Mouse (Mus musculus): Measurements from ENCODE around the gene Thsd4. TPM values are rescaled to one million over a fixed set of nuclear protein-coding genes. Genes with fewer than 3 reads are reported as not detected.

Gene Thsd4
- polyA plus RNA-seq, 1 experiment from 2014 or later = 13.6 TPM

GRCm38 (mm10) chr9:60082107-60082581, 439.7 kb downstream of the Thsd4 start:
- Histone ChIP-seq H3K9me3 (no peaks in the 10 kb centered on the region), H3K9ac (no peak overlapping the region), H3K27ac (no peak overlapping the region), H3K36me3 (no peaks in the 10 kb centered on the region), H3K27me3 (no peaks in the 10 kb centered on the region), H3K4me3 (no peak overlapping the region), H3K4me1 (peaks cover 31% of the 10 kb centered on the region), H3K4me2 (no peak overlapping the region)
- ATAC-seq (ENCODE audit: insufficient number of reproducible peaks, insufficient read depth, low FRiP score, low TSS enrichment, low read depth) = peak; percentile 59; the same call in 1 of the 2 replicates
- 13% methylated on average over 5 of the region's 5 CpGs for WGBS

- no peaks in the 10 kb centered on the region for H3K36me3 ChIP-seq
- no peaks in the 10 kb centered on the region for H3K27me3 ChIP-seq
- H3K4me2 ChIP-seq = no peak overlapping the region
- H3K27ac ChIP-seq = no peak overlapping the region
- no peak overlapping the region for H3K9ac ChIP-seq
- H3K9me3 ChIP-seq = no peaks in the 10 kb centered on the region
- ATAC-seq (ENCODE audit: insufficient number of reproducible peaks, insufficient read depth, low FRiP score, low TSS enrichment, low read depth) = no peak
- peaks cover 18% of the 10 kb centered on the region for H3K4me1 ChIP-seq
- no peak overlapping the region for H3K4me3 ChIP-seq
- WGBS = 53% methylated on average over 1 of the region's 1 CpGs
Observed at GRCm38 (mm10) chr9:60077761-60078160, 444.1 kb downstream of the Thsd4 start.

GRCm38 (mm10) chr9:60076396-60076795, 445.4 kb downstream of the Thsd4 start:
- H3K27ac ChIP-seq = no peak overlapping the region
- no peaks in the 10 kb centered on the region for H3K9me3 ChIP-seq
- no peaks in the 10 kb centered on the region for H3K36me3 ChIP-seq
- ATAC-seq (ENCODE audit: insufficient number of reproducible peaks, insufficient read depth, low FRiP score, low TSS enrichment, low read depth) = no peak
- H3K9ac ChIP-seq = no peak overlapping the region
- H3K27me3 ChIP-seq = no peaks in the 10 kb centered on the region
- no peak overlapping the region for H3K4me2 ChIP-seq
- no peak overlapping the region for H3K4me3 ChIP-seq
- H3K4me1 ChIP-seq = peaks cover 10% of the 10 kb centered on the region; the same call in 1 of the 2 replicates
- 43% methylated on average over 4 of the region's 4 CpGs for WGBS

- Histone ChIP-seq H3K36me3 (no peaks in the 10 kb centered on the region), H3K27me3 (no peaks in the 10 kb centered on the region), H3K4me1 (0 out of 2 replicates have a peak, but pooled peaks cover 4% of the 10 kb centered on the region), H3K4me3 (no peak overlapping the region), H3K4me2 (no peak overlapping the region), H3K9ac (no peak overlapping the region), H3K27ac (no peak overlapping the region), H3K9me3 (no peaks in the 10 kb centered on the region)
- no peak for ATAC-seq (ENCODE audit: insufficient number of reproducible peaks, insufficient read depth, low FRiP score, low TSS enrichment, low read depth)
- WGBS = 55% methylated on average over 5 of the region's 5 CpGs
Observed at GRCm38 (mm10) chr9:60071620-60072263, 450.1 kb downstream of the Thsd4 start.

- ATAC-seq (ENCODE audit: insufficient number of reproducible peaks, insufficient read depth, low FRiP score, low TSS enrichment, low read depth) = no peak
- Histone ChIP-seq H3K4me3 (no peak overlapping the region), H3K27me3 (no peaks in the 10 kb centered on the region), H3K9ac (no peak overlapping the region), H3K4me2 (no peak overlapping the region), H3K9me3 (no peaks in the 10 kb centered on the region), H3K36me3 (no peaks in the 10 kb centered on the region), H3K4me1 (peaks cover 13% of the 10 kb centered on the region; the same call in 1 of the 2 replicates), H3K27ac (no peak overlapping the region)
- 87% methylated on average over 8 of the region's 8 CpGs for WGBS
Observed at GRCm38 (mm10) chr9:60067241-60067640, 454.6 kb downstream of the Thsd4 start.

- peaks cover 13% of the 10 kb centered on the region; the same call in 1 of the 2 replicates for H3K4me1 ChIP-seq
- no peaks in the 10 kb centered on the region for H3K27me3 ChIP-seq
- no peaks in the 10 kb centered on the region for H3K9me3 ChIP-seq
- H3K4me3 ChIP-seq = no peak overlapping the region
- ATAC-seq (ENCODE audit: insufficient number of reproducible peaks, insufficient read depth, low FRiP score, low TSS enrichment, low read depth) = no peak
- no peaks in the 10 kb centered on the region for H3K36me3 ChIP-seq
- no peak overlapping the region for H3K27ac ChIP-seq
- H3K9ac ChIP-seq = no peak overlapping the region
- no peak overlapping the region for H3K4me2 ChIP-seq
- 79% methylated on average over 4 of the region's 4 CpGs for WGBS
Observed at GRCm38 (mm10) chr9:60065184-60065583, 456.7 kb downstream of the Thsd4 start.

GRCm38 (mm10) chr9:60063191-60063720, 458.6 kb downstream of the Thsd4 start:
- no peak overlapping the region for H3K4me3 ChIP-seq
- no peaks in the 10 kb centered on the region for H3K36me3 ChIP-seq
- H3K4me1 ChIP-seq = peaks cover 13% of the 10 kb centered on the region; the same call in 1 of the 2 replicates
- no peak for ATAC-seq (ENCODE audit: insufficient number of reproducible peaks, insufficient read depth, low FRiP score, low TSS enrichment, low read depth)
- no peak overlapping the region for H3K9ac ChIP-seq
- H3K27me3 ChIP-seq = no peaks in the 10 kb centered on the region
- H3K27ac ChIP-seq = no peak overlapping the region
- 38% methylated on average over 4 of the region's 4 CpGs for WGBS
- no peaks in the 10 kb centered on the region for H3K9me3 ChIP-seq
- no peak overlapping the region for H3K4me2 ChIP-seq

GRCm38 (mm10) chr9:60056131-60056530, 465.7 kb downstream of the Thsd4 start:
- no peak for ATAC-seq (ENCODE audit: insufficient number of reproducible peaks, insufficient read depth, low FRiP score, low TSS enrichment, low read depth)
- 88% methylated on average over 5 of the region's 5 CpGs for WGBS
- Histone ChIP-seq H3K27me3 (no peaks in the 10 kb centered on the region), H3K27ac (no peak overlapping the region), H3K36me3 (0 out of 2 replicates have a peak, but pooled peaks cover 2% of the 10 kb centered on the region), H3K4me1 (0 out of 2 replicates have a peak, but pooled peaks cover 6% of the 10 kb centered on the region), H3K4me2 (no peak overlapping the region), H3K4me3 (no peak overlapping the region), H3K9me3 (no peaks in the 10 kb centered on the region), H3K9ac (no peak overlapping the region)

GRCm38 (mm10) chr9:60054951-60055350, 466.9 kb downstream of the Thsd4 start:
- Histone ChIP-seq H3K9ac (no peak overlapping the region), H3K4me3 (no peak overlapping the region), H3K27me3 (no peaks in the 10 kb centered on the region), H3K27ac (no peak overlapping the region), H3K36me3 (0 out of 2 replicates have a peak, but pooled peaks cover 2% of the 10 kb centered on the region), H3K9me3 (no peaks in the 10 kb centered on the region), H3K4me2 (no peak overlapping the region), H3K4me1 (0 out of 2 replicates have a peak, but pooled peaks cover 6% of the 10 kb centered on the region)
- no peak for ATAC-seq (ENCODE audit: insufficient number of reproducible peaks, insufficient read depth, low FRiP score, low TSS enrichment, low read depth)
- WGBS = 61% methylated on average over 5 of the region's 5 CpGs

- Histone ChIP-seq H3K27ac (no peak overlapping the region), H3K4me2 (no peak overlapping the region), H3K4me3 (no peak overlapping the region), H3K9me3 (no peaks in the 10 kb centered on the region), H3K27me3 (no peaks in the 10 kb centered on the region), H3K4me1 (0 out of 2 replicates have a peak, but pooled peaks cover 6% of the 10 kb centered on the region), H3K36me3 (0 out of 2 replicates have a peak, but pooled peaks cover 2% of the 10 kb centered on the region), H3K9ac (no peak overlapping the region)
- 94% methylated on average over 5 of the region's 5 CpGs for WGBS
- ATAC-seq (ENCODE audit: insufficient number of reproducible peaks, insufficient read depth, low FRiP score, low TSS enrichment, low read depth) = no peak
Observed at GRCm38 (mm10) chr9:60053117-60053516, 468.7 kb downstream of the Thsd4 start.

GRCm38 (mm10) chr9:60052415-60052814, 469.4 kb downstream of the Thsd4 start:
- Histone ChIP-seq H3K4me1 (0 out of 2 replicates have a peak, but pooled peaks cover 6% of the 10 kb centered on the region), H3K27ac (no peak overlapping the region), H3K9me3 (no peaks in the 10 kb centered on the region), H3K36me3 (0 out of 2 replicates have a peak, but pooled peaks cover 2% of the 10 kb centered on the region), H3K4me3 (no peak overlapping the region), H3K27me3 (no peaks in the 10 kb centered on the region), H3K9ac (no peak overlapping the region), H3K4me2 (no peak overlapping the region)
- 72% methylated on average over 4 of the region's 4 CpGs for WGBS
- ATAC-seq (ENCODE audit: insufficient number of reproducible peaks, insufficient read depth, low FRiP score, low TSS enrichment, low read depth) = no peak

- Histone ChIP-seq H3K4me3 (no peak overlapping the region), H3K36me3 (0 out of 2 replicates have a peak, but pooled peaks cover 3% of the 10 kb centered on the region), H3K4me1 (peaks cover 7% of the 10 kb centered on the region), H3K27me3 (no peaks in the 10 kb centered on the region), H3K9me3 (peaks cover 8% of the 10 kb centered on the region; the same call in 1 of the 2 replicates), H3K4me2 (no peak overlapping the region), H3K9ac (no peak overlapping the region), H3K27ac (no peak overlapping the region)
- no peak for ATAC-seq (ENCODE audit: insufficient number of reproducible peaks, insufficient read depth, low FRiP score, low TSS enrichment, low read depth)
- WGBS = 95% methylated on average over 1 of the region's 1 CpGs
Observed at GRCm38 (mm10) chr9:60043175-60043574, 478.7 kb downstream of the Thsd4 start.
